Mouse (Mus musculus) erythroblast, adult 5-6 weeks (primary cell): ENCODE measurements around the gene Pofut1. TPM values are rescaled to one million over a fixed set of nuclear protein-coding genes. Genes with fewer than 3 reads are reported as not detected.

Experiments
- ATAC-seq: replicated peaks from 2 replicates; pipeline ENCODE4 v1.8.0; 2016; ENCODE audit warnings: moderate number of reproducible peaks, mild to moderate bottlenecking, moderate TSS enrichment, inconsistent platforms; ENCODE audit not compliant: poor library complexity, low FRiP score, severe bottlenecking
- total RNA-seq, 2 experiments: library from RNA; stranded (forward) in 1 of 2; stranded (reverse) in 1 of 2; fragments of 150-400 nt in 1 of 2; fragments of 200-764, 138-1000 nt in 1 of 2; gene quantifications; 2 replicates each; pipeline versions ENCODE4 v1.2.3 to v1.2.4; 2015 to 2017; ENCODE audit warnings: low replicate concordance in 2 of 2

The Pofut1 gene
- total RNA-seq, 2 experiments from 2014 or later, result 1.3 to 9.2 TPM

DNA sequence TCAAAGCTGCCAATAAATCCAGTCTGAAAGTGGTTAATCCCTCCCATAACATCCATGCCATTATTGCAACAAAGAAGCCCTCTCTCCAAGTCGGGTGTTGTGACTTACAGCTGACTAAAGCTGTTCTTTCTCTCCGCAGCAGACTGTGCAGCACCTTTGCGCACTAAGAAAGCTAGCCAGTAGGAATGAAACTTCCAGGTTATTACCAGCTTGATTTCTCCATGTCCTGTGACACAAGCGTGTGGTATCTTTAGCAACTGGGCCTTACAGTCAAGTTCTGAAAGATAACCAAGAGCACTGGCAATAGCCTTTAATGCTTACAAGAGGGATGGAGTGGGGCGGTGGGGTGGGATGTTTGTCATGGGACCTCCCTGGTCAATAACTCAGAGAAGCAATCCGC lies 42.6 kb downstream of the Pofut1 start:
- no peak for ATAC-seq

DNA sequence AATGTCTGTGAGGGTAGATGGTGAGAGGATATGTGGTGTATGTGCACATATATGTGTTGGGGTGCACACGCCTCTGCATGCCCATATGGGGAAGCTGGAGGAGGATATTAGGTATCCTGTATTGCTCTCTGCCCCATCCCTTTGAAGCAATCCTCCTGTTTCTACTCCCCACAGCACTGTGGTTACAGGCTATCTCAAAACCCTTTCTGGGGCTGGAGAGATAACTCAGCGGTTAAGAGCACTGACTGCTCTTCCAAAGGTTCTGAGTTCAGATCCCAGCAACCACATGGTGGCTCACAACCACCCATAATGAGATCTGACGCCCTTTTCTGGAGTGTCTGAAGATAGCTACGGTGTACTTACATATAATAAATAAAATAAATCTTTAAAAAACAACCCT lies 45.2 kb downstream of the Pofut1 start:
- ATAC-seq, result no peak

DNA sequence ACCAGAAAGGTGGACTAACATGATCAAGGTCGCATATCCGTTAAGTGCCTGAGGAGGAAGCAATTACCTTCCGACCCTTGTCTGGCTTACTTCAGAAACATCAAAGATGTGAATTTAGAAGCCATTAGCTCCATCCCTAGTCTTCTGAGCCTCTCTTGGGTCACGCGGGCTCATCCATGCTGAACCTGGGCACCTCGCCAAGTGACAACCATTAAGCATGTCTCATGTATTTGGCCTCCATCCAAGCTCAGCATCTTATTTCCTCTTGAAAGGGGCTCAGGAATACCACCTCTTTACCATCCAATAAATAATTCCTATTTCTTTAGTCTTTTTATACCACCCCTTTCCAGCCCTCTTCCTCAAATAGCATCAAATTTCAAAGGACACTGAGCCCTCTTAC lies 46.5 kb downstream of the Pofut1 start:
- no peak for ATAC-seq

DNA sequence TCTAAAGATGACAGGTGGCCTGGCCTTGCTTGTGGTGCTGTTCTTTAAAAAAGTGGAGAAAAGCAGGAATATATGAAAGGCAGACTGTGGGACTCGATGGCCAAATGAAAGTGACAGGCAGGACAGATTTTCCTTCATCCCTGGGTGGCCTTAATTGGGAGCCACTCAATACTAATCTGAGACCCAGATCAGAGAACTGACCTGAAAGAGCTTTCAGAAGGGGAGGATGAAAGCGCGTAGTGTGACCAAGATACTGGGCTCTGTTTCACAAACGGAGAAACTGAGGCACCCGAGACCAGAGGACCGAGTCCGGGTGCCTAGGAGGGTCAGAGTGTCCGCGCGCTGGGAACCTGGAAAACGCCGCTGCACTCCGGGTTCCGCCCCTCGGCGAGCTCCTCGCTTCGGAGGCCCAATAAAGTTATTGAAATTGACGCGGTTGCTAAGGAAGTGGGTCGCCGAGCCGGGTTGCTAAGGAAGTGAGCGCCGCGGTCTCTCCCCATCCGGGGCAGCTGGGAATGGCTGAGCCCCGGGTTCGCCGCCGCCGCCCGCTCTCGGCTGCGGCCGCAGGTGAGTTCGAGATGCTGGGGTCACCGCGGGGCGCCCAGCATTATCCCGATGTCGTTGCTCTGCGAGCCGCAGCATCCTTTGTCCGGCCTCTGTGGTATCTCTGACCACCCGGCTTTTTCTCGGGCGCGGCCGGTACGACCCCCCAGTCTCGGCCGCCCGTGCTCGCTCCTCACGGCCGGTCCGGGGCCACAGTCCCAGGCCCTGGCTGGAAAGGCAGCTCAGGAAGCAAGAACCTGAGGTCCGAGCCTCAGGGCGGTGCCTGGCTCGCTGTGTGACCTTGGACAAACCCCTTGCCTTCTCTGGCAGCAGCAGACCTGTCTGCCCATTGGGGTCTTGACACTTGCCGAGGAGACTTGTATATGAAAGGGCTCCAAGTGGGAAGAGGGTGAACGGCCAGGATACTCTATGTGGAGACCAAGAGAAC lies 49.9 kb downstream of the Pofut1 start, which contains the start of gene Kif3b:
Kif3b (plus strand) TSS at position 476 of the 991 bp plus-strand sequence.
- peak; percentile 83 for ATAC-seq

DNA sequence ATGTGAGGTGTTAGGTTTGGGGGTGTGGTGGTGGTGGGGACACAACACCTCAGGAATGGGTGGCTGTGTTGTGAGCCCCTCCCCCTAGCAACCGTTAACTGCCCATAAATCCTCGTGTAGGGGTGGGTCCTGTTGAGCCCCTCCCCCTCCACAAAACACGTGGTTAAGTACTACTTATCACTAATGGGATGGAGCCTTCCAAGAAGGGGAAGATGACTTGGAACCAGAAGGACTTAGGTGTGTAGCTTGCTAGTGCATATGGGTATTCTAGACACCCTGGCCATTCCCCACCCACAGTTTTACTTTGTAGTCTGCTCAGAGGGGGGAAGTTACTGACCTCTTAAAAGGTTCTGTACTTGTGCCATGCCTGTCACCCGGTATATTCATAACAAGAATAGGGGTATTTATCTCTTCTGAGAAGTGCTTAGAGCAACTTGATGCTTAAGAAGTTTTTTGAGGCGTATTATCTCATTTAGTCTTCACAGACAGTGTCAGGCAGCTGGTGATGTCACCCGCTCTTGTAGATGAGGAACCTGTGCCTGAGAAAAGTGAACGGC lies 51.0 kb downstream of the Pofut1 start:
- 0 out of 2 replicates have a peak, but pooled peaks have one; percentile 24 for ATAC-seq

DNA sequence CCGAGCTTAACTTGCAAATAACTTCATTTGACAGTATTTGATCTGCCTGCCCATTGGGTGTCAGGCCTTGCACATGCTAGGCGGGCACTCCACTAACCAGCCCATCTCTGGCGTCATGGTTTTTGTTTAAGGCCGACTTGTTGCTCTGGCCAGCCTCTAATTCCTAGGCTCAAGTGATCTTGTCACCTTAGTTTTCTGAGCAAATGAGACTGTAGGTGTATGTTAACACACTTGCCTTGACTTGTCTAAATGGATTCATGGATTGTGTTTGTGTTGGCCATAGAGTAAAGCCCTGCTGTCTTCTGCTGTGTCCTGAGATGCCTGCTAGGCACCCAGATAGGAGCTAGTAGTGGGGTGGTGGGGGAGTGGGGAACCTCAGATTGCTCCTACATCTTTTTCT lies 53.9 kb downstream of the Pofut1 start:
- ATAC-seq, result no peak

DNA sequence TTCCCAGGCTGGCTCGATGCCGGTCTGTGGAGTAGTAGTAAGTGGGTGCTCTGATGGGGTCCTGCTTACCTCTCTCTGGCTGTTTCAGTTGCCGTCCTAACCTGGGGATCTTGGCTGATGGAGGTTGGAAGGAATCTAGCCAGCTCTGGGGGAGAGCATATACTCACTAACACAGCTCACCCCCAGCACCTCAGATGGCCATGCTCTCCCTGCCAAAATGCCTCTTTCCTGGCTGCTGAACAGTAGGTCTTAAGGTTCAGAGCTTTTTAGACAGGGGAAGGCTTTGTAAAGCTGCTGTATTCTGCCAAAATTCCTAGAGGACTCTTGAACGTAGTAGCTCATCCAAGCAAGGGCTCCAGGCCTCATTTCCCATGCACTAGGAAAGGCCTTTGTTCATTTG lies 56.4 kb downstream of the Pofut1 start:
- ATAC-seq, result no peak

DNA sequence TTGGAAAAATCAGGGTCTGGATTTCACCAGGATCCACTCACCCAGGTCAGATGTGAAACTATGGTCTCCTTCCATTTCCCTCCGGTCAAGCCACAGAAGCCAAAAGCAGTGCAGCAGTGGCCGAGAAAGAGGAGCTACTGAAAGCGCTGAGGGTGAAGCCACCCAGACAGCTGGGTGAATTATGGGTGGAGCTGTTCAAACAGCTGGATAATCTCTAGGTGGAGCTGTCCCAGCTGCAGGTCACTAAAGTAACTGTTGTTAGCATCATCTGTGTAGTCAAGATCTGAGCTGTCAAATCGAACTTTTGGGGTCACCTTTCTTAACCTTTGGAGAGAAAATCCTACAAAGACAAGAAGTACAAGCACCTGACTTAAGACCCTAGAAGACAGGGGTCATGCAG lies 57.1 kb downstream of the Pofut1 start:
- 0 out of 2 replicates have a peak, but pooled peaks have one; percentile 47 for ATAC-seq

DNA sequence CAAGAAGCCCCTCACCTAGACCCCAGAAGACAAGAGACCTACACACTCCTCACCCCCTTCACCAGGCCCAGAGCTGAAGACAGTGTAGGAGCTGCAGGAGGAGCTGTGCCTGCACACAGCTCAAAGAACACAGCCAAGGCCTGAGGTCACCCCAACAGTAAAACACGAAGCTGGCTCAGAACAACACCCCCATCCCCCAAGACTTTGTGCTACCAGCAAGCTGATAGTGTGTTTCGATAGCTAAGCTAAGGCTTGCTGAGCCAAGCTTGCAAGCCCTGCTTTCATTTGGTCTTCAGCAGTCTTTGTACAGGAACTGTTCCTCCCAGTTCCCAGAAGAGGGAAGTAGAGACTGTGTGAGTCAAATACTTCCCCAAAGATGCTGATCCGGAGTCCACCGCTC lies 57.5 kb downstream of the Pofut1 start:
- ATAC-seq, result 0 out of 2 replicates have a peak, but pooled peaks have one; percentile 21

DNA sequence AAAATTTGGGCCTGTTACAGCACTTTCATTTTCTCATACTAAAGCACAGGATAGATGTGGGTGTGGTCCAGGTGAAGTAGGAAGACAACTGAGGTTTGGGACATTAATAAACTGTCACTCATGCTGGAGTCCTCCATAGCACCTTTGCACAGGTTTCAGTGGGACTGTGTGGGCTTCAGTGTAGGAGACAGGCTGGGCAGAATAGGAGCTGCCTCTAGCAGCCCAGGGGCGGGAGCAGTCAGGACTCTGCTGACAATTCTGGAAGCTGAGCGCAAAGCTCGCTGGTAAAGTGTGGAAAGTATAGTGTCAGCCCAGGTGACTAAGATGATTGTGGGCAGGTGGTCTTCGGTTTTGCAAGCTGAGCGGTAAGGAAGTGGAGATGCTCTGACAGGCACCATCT lies 59.8 kb downstream of the Pofut1 start:
- ATAC-seq, result no peak

DNA sequence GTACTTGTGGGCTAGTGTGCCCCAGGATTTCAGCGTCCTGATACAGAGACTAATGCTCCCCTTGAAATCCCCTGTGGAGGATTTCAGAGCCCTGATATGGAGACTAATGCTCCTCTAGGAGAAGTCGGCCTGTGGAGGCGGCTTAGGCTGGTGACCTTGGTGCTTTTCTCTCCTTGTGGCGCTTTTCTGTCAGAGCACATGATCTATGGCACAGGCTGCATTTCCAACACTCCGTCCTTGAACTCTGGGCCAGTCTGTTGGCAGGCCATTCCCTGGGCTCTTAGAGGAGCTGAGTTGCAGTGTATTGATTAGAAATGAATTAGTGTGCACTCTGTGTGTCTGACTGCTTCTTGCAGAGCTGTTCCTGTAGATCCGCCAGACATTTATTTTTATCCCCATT lies 63.9 kb downstream of the Pofut1 start:
- ATAC-seq, result no peak

DNA sequence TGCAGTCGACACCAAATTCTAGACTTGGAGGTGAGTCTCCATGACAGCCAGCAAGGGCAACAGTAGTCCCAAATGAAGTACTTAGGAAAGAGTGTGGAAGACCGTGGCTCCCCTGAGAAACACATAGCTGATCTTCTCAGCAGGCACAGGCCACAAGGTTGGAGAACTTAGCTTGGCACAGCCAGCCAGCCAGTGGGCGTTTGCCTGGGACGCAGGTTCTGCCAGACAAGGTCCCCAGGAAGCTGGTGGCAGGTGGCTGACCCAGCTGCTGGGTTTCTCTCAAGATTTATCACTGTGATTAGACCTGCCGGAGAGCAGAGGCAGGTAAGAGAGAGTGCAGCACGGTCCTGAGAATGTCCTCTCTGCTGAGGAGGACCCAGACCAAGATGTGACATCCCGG lies 67.3 kb downstream of the Pofut1 start:
- ATAC-seq, result no peak

DNA sequence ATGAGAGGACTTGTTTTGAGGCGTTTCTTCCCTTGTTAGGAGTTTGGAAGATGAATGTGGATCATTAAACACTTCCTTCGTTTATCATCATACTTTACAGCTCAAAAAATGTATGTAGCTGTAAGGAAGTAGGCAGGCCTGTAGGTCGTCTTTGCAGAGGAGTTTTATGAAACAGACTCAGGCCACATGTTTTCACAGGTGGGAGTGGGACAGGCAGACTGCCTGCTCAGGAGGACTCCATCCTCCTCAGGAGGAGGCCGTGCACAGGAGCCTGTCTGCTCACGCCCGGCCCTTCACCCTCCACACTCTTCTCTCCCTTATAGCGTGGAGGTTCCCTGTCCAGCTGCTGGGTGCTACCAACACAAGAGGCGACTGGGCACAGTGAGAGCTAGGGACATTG lies 67.8 kb downstream of the Pofut1 start:
- no peak for ATAC-seq

DNA sequence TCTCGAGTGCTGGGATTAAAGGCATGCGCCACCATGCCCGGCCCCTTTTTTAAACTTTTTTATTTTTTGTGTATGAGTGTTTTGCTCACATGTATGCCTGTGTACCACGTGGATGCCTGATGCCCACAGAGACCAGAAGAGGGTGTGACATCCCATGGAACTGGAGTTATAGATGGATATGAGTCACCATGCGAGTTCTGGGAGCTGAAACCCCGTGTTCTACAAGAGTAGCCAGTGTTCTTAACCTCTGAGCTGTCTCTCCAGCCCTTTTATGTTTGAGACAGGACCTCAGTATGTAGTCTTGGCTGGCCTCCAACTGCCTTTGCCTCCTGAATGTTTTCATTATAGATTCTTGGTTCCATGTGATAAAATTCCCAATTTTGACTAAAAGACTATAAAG lies 68.9 kb downstream of the Pofut1 start:
- no peak for ATAC-seq

DNA sequence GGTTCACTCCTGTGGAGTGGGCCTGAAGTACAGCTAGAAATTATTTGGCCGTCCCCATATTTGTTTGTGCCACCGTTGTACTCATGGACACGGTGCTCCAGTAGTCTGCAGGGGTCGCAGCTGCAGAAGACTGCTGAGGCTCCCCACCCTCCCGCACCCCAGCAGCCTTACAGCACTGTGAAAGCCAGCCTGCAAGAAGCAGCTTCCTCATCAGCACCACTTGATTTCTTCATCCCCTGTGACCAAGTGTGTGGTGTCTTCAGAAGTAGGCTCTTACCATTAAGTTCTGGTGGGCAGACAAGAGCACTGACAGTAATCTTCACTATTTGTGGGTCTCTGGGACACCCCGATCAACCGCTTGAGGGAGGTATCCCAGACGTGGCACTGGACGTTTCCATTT lies 71.6 kb downstream of the Pofut1 start:
- ATAC-seq, result no peak

DNA sequence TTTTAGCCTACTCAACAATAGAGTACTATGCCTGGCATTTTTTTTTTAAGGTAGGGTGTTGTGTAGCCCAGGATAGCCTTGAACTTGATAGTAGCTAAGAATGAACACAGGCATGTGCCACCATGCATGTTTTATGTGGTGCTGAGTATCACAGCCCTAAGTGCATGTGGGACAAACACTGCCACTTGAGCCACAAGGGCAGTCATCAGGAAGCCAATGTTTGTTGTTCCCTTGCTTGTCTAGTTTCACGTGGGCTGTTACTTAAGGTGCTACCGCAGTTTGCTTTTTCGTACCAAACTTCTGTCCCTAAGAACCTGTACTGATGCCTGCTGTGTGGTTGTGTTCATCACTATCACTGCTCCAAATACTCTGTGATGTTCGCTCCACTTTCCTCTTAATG lies 77.1 kb downstream of the Pofut1 start:
- no peak for ATAC-seq

DNA sequence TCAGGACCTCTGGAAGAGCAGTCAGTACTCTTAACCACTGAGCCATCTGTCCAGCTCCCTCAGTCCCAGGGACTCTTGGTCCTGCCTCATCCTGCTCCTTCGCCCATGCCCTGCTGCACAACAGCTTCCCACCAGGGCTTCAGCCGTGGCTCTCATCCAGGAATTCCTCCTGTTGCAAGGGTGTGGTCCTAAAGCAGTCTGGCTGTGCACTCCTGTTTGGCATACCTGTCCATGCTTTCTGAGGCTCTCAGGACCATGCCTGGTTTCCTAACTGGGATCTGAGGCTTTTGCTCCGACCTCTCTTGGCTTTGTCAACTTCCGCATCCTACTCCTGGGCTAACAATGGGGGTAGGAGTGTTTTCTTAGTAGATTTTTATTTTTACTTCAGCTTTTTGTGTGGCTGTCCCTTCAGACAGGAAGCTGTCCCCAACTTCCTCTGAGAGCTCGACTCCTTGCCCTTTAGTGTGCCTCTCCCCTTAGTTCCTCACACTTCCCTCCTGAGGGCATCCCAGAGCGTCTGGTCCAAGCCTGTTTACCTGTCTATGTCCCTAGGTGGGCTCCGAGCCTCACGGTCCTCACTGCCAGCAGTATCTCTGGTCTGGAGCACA lies 77.8 kb downstream of the Pofut1 start:
- no peak for ATAC-seq
